Mouse (Mus musculus) stomach, postnatal 0 days (tissue): ENCODE results near the gene Loxl3.

Source experiments
- CTCF ChIP-seq: IDR thresholded peaks from 2 replicates; pipeline ENCODE4 v1.5.1; 2016; ENCODE audit warnings: antibody characterized with exemption, low read depth, mild to moderate bottlenecking, moderate library complexity
- EP300 ChIP-seq: optimal IDR thresholded peaks from 2 replicates; pipeline ENCODE3; 2016; ENCODE audit warnings: antibody characterized with exemption

DNA sequence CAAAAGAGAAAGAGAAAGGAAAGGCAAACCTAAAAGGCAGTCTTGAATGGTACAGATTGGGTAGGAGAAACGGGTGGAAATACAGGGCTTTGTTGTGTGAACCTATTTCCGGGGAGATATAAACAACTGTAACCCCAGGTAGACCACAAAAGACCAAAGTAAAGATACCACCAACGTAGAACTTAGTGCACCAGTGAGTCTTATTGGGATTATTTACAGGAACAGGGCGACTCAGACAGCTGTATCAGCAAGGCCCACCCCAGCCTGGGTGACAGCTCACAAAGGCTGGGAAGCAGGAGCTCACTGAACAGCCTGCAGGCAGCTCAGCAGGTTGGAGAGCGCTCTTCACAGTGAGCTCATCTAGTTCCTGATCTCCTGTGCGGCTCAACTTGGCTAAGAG, 62.0 kb downstream of the Loxl3 start:
- no peak for TF ChIP-seq EP300
- no peak for TF ChIP-seq CTCF
